Mouse (Mus musculus) intestine, embryonic 14.5 days (tissue): ENCODE measurements at regions not wholly inside any gene's neighbourhood (a gene's known extent, or its start where the extent isn't known, plus 50 kb on each side); places are given as distances from the start of the nearest gene placed in this dataset.
"Not testable (repeated sequence)": the region's sequence is repeated elsewhere in the genome, so short reads cannot be mapped to it uniquely, and the experiment has no call there.

Source experiments
- ATAC-seq: fragments of 200-750 bp; cut with Nextera tagmentation; replicated peaks from 2 replicates; pipeline ENCODE4 v1.8.0; 2017; ENCODE audit warnings: low read depth, moderate number of reproducible peaks, moderate TSS enrichment, moderate library complexity; ENCODE audit not compliant: low FRiP score, low TSS enrichment
- DNase-seq: peaks from one replicate; pipeline ENCODE4 v3.0.0-alpha.2; 2018; ENCODE audit warnings: low spot score
- H3K27ac ChIP-seq: fragments of 300-500 bp; sonication (generic); 2 replicates; pipeline ENCODE4 v1.5.1; 2014; ENCODE audit warnings: low read depth, mild to moderate bottlenecking, control low read depth
- H3K27me3 ChIP-seq: fragments of 300-500 bp; sonication (generic); replicated peaks from 2 replicates; pipeline ENCODE4 v1.6.1; 2014; ENCODE audit warnings: low read length, control low read depth; ENCODE audit not compliant: control insufficient read depth, insufficient read depth
- H3K36me3 ChIP-seq: fragments of 300-500 bp; sonication (generic); 2 replicates; pipeline ENCODE4 v1.6.1; 2014; ENCODE audit warnings: low read length, control low read depth; ENCODE audit not compliant: control insufficient read depth, insufficient read depth
- H3K4me1 ChIP-seq: fragments of 300-500 bp; sonication (generic); replicated peaks from 2 replicates; pipeline ENCODE4 v1.6.1; 2014; ENCODE audit warnings: low read length, control low read depth, mixed read lengths; ENCODE audit not compliant: control insufficient read depth, insufficient read depth
- H3K4me2 ChIP-seq: fragments of 300-500 bp; sonication (generic); 2 replicates; pipeline ENCODE4 v1.6.1; 2014; ENCODE audit warnings: low read length
- H3K4me3 ChIP-seq: fragments of 300-500 bp; sonication (generic); 2 replicates; pipeline ENCODE4 v1.5.1; 2014; ENCODE audit warnings: low read depth, low read length, control low read depth, mixed read lengths
- H3K9ac ChIP-seq: fragments of 300-500 bp; sonication (generic); 2 replicates; pipeline ENCODE4 v1.6.1; 2014; ENCODE audit warnings: mild to moderate bottlenecking, low read length
- H3K9me3 ChIP-seq: fragments of 300-500 bp; sonication (generic); 2 replicates; pipeline ENCODE4 v1.6.1; 2016; ENCODE audit warnings: low read length, control low read depth; ENCODE audit not compliant: control insufficient read depth
- WGBS: fragments of 180-500 bp; shearing (Covaris S2); extraction: QIAGEN DNeasy Blood & Tissue Kit; methylation state at CpG from one replicate; pipeline ENCODE4 v1.1.7; 2014; 5-methylcytosine and 5-hydroxymethylcytosine counted together

DNA sequence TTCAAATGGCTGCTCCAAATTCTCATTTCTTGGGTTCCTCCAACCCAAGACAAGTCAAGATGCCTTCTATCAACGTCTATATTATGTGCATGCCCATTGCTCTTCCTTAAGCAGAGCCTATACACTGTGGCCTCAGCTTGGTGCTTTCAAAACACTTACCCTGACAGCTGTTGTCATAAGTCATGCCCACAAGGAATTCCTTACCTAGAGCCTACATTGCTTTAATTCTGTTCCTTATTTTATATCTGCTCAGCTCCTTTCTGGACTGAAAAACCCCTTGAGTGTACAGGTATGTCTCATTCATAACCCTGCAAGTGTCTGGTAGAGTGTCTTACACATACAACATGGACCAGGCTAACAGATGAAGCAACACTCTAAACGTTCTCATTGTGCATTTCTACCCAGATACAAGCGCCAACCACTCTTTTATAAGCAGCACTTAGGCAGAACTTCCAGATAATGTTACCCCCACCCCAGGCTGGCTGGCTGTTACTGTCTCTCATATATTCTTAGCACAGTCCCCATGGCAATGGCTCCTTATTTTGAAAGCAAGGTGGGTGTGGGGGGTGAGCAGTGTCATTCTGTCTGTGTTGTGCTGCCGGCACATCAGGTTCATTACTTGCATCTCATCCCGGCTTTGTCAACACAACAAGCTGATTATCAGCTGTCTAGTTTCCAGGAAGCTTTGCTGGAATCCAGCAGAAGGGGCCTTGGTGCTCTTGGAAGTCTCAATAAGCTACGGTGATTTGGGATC is 176.6 kb downstream of the Ifng start:
- ATAC-seq, result no peak
- Histone ChIP-seq H3K4me2 (no peak overlapping the region), H3K27ac (no peak overlapping the region), H3K9me3 (no peaks in the 10 kb centered on the region), H3K4me1 (no peaks in the 10 kb centered on the region), H3K4me3 (no peak overlapping the region), H3K36me3 (no peaks in the 10 kb centered on the region), H3K9ac (no peak overlapping the region), H3K27me3 (no peaks in the 10 kb centered on the region)
- 84% methylated on average over 6 of the region's 6 CpGs for WGBS
- no peak for DNase-seq

DNA sequence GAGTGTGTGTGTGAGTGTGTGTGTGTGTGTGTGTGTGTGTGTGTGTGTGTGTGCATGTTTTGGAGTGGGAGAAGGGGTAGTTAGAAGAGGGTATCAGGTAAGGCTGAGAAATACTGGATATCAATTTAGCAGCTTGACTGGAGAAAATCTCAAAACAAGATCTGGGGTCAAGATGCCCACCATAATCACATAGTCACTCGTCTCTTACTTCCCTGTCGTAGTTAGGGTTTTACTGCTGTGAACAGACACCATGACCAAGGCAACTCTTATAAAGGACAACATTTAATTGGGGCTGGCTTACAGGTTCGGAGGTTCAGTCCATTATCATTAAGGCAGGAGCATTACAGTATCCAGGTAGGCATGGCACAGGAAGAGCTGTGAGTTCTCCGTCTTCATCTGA is 177.4 kb downstream of the Ifng start:
- WGBS, result 94% methylated on average over 4 of the region's 4 CpGs
- H3K27ac ChIP-seq, H3K9me3 ChIP-seq, H3K36me3 ChIP-seq, H3K4me3 ChIP-seq, H3K9ac ChIP-seq, H3K4me1 ChIP-seq, H3K4me2 ChIP-seq, DNase-seq, H3K27me3 ChIP-seq, ATAC-seq: not testable (repeated sequence)

DNA sequence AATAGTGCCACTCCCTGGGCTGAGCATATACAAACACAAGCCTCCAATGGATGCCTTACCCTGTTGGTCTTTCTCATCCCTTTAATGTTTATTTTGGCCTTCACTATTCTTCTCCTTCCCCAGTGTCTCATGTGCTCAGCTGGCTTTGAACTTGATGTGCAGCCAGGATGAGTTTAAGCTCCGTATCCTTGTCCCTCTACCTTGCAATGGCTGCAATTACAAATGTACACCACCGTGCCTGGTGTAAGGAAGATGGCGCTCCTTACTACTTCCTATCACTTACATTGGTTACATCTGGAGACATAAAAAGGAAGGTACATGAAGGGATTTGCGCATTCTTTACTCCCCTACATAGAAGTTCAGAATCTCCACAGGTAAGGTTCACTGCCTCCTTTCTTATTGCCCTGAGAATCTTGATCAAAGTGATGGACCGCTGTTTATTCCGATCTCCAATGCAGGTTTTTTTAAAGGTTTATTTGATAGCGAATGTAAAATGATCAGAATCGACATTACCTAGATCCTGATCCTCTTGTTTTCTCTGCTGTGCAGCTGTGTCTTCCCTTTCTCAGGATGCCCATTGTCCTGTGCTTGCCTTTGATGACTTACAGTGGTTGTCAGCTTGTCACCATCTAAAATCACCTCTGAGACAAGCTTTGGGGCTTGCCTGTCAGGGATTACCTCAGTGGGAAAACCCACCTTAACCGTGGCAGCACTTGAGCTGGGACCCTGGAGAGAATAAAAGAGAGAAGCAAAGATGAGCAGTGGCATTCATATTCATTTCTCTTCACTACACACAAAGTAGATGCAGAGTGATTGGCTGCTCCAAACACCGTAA is 178.1 kb downstream of the Ifng start:
- no peaks in the 10 kb centered on the region for H3K27me3 ChIP-seq
- DNase-seq, result no peak
- no peak for ATAC-seq
- no peak overlapping the region for H3K27ac ChIP-seq
- no peaks in the 10 kb centered on the region for H3K4me1 ChIP-seq
- no peak overlapping the region for H3K9ac ChIP-seq
- no peak overlapping the region for H3K4me3 ChIP-seq
- H3K4me2 ChIP-seq, result no peak overlapping the region
- no peaks in the 10 kb centered on the region for H3K36me3 ChIP-seq
- no peaks in the 10 kb centered on the region for H3K9me3 ChIP-seq
- 90% methylated on average over 10 of the region's 10 CpGs for WGBS

DNA sequence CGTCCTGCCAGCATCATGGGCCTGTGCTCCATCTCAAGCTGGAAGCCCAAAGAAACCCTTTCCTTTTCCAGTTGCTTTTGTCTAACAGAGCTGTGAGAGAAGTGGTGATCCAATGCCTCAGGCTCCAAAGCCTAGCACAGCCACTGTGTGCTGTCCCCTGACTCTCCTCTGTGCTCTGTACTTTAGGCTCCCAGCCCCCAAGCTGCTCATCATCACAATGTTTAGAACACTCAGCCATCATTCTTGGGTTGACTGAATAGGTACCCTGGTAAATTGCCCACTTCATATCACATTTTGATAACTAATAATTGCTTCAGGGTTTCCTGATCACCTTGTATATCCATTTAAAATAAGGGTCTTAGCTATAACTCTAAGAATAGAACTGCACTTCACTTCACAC is 178.8 kb downstream of the Ifng start:
- Histone ChIP-seq H3K9ac (no peak overlapping the region), H3K4me1 (no peaks in the 10 kb centered on the region), H3K27me3 (no peaks in the 10 kb centered on the region), H3K27ac (no peak overlapping the region), H3K9me3 (no peaks in the 10 kb centered on the region), H3K36me3 (no peaks in the 10 kb centered on the region), H3K4me3 (no peak overlapping the region), H3K4me2 (no peak overlapping the region)
- no peak for DNase-seq
- ATAC-seq, result no peak
- WGBS, result 85% methylated on average over 1 of the region's 1 CpGs

DNA sequence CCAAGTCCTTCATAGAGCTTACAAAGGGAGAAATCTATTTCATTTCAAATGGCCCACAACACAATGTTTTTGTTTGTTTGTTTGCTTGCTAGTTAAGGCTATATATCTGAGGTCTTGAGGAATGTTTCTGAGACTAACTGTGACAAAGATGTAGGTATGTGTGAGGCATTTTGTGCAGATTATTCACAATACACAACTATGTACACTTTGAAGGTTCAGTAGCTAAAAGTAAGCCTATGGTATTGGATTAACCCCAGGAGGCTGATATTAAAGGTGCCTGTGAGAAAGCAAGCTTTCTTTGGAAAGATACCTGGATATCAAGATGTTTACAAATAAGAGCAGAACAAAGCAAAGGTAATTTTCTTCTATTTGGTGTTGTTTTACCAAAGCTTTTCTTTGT is 179.8 kb downstream of the Ifng start:
- Histone ChIP-seq H3K36me3 (no peaks in the 10 kb centered on the region), H3K27me3 (no peaks in the 10 kb centered on the region), H3K4me1 (no peaks in the 10 kb centered on the region), H3K9ac (no peak overlapping the region), H3K9me3 (no peaks in the 10 kb centered on the region), H3K4me2 (no peak overlapping the region), H3K27ac (no peak overlapping the region), H3K4me3 (no peak overlapping the region)
- DNase-seq (no peak), ATAC-seq (no peak)

DNA sequence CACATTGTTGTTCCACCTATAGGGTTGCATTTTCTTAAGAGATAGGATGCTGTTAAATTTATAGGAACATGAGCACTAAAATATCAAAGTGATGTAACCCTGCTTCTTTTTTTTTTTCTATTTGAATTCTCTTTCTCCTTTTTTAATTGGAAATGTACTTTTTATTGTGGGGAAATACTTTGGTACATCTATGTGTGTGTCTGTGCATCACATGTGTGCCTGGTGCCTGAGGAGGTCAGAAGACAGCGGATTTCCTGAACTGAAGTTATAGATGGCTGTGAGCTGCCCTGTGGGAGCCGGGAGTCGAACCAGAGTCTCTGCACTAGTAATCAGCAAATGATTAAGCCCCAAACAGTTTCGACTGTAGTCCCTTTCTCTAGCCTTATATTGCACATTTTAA is 180.7 kb downstream of the Ifng start:
- no peak for DNase-seq
- no peaks in the 10 kb centered on the region for H3K36me3 ChIP-seq
- H3K9me3 ChIP-seq, result no peaks in the 10 kb centered on the region
- no peak overlapping the region for H3K9ac ChIP-seq
- H3K27me3 ChIP-seq, result no peaks in the 10 kb centered on the region
- H3K4me1 ChIP-seq, result no peaks in the 10 kb centered on the region
- H3K4me2 ChIP-seq, result no peak overlapping the region
- H3K27ac ChIP-seq, result no peak overlapping the region
- ATAC-seq, result no peak
- H3K4me3 ChIP-seq, result no peak overlapping the region
- 82% methylated on average over 4 of the region's 4 CpGs for WGBS

DNA sequence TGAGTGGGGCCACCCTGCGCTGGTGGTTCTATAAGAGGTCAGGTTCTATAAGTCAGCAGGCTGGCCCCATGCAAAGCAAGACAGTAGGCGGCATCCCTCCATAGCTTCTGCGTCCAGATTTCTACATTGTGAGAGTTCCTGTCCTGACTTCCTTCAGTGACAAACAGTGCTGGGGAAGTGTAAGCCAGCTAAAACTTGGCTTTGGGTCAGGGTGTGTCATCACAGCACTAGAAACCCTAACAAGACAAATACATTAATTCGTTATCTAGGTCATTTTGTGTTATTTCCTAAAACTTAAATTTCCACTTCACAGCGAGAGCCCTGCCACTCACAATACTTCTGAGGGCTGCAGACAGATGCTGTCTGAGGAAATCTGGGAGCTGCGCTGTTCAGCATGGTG is 181.3 kb downstream of the Ifng start:
- Histone ChIP-seq H3K4me3 (no peak overlapping the region), H3K27ac (no peak overlapping the region), H3K36me3 (no peaks in the 10 kb centered on the region), H3K4me2 (no peak overlapping the region), H3K4me1 (no peaks in the 10 kb centered on the region), H3K9ac (no peak overlapping the region), H3K9me3 (no peaks in the 10 kb centered on the region), H3K27me3 (no peaks in the 10 kb centered on the region)
- 81% methylated on average over 6 of the region's 6 CpGs for WGBS
- DNase-seq (no peak), ATAC-seq (no peak)

DNA sequence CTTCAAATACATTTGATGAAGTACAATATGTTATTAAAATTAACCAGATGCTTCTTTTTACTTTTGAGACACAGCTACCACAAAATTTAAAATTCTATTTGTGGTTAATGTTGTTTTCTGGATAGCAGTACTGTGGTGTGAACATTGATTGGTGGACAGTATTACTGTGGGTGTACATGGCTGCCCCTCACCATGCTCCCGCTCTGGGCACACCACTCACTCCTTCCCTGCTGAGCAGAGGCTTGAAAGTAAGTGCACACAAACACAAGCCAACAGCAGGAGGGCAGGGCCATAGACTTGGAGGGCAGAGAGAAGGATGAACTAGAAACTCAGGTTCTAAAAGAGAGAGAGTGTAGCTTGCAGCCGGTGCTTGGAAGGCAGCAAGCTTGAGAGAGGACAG is 182.1 kb downstream of the Ifng start:
- Histone ChIP-seq H3K9me3 (no peaks in the 10 kb centered on the region), H3K9ac (no peak overlapping the region), H3K36me3 (no peaks in the 10 kb centered on the region), H3K27me3 (no peaks in the 10 kb centered on the region), H3K4me2 (no peak overlapping the region), H3K4me3 (no peak overlapping the region), H3K4me1 (no peaks in the 10 kb centered on the region), H3K27ac (no peak overlapping the region)
- ATAC-seq (no peak), DNase-seq (no peak)
- 90% methylated on average over 2 of the region's 2 CpGs for WGBS

DNA sequence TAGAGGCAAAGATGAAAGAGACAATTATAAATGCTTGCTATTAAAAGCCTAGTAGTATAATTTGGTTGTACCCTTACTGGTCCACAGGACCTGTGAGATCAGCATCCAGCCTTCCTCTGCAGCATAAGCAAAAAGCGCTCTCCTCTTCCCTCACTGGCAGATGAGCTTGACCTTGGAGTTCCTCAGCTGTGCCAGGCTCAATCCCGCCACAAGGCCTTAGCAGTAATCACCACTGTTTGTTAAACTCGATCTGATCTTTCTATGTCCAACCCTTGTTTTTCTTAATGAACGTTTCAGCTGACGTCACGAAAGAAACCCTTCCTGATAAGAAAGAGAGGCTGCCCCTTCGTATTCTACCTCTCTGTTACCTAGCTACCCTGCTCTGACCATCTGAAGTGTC is 183.5 kb downstream of the Ifng start:
- no peak overlapping the region for H3K27ac ChIP-seq
- ATAC-seq, result no peak
- H3K27me3 ChIP-seq, result no peaks in the 10 kb centered on the region
- H3K4me2 ChIP-seq, result no peak overlapping the region
- no peaks in the 10 kb centered on the region for H3K4me1 ChIP-seq
- no peak overlapping the region for H3K4me3 ChIP-seq
- no peak overlapping the region for H3K9ac ChIP-seq
- no peak for DNase-seq
- 75% methylated on average over 7 of the region's 7 CpGs for WGBS
- H3K36me3 ChIP-seq, result no peaks in the 10 kb centered on the region
- no peaks in the 10 kb centered on the region for H3K9me3 ChIP-seq
